Mouse (Mus musculus) forebrain, embryonic 11.5 days (tissue): ENCODE results near the gene Hspa1a. TPM values are rescaled to one million over a fixed set of nuclear protein-coding genes. Genes with fewer than 3 reads are reported as not detected.
"Not testable (repeated sequence)": the region's sequence is repeated elsewhere in the genome, so short reads cannot be mapped to it uniquely, and the experiment has no call there.

Experiments
- ATAC-seq: fragments of 200-750 bp; cut with Nextera tagmentation; replicated peaks from 2 replicates; pipeline ENCODE4 v1.8.0; 2017; ENCODE audit warnings: moderate TSS enrichment; ENCODE audit not compliant: low FRiP score
- DNase-seq: peaks from one replicate; pipeline ENCODE4 v3.0.0-alpha.2; 2017; ENCODE audit warnings: low spot score
- H3K27ac ChIP-seq: fragments of 300-500 bp; sonication (generic); 2 replicates; pipeline ENCODE4 v1.5.1; 2014; ENCODE audit warnings: low read depth, low read length
- H3K27me3 ChIP-seq: fragments of 300-500 bp; sonication (generic); 2 replicates; pipeline ENCODE4 v1.6.1; 2014; ENCODE audit warnings: mild to moderate bottlenecking, low read length, mixed read lengths; ENCODE audit not compliant: control insufficient read depth, insufficient read depth
- H3K36me3 ChIP-seq: fragments of 300-500 bp; sonication (generic); 2 replicates; pipeline ENCODE4 v1.6.1; 2014; ENCODE audit warnings: mild to moderate bottlenecking, low read length, moderate library complexity, mixed read lengths; ENCODE audit not compliant: control insufficient read depth, insufficient read depth
- H3K4me1 ChIP-seq: fragments of 300-500 bp; sonication (generic); replicated peaks from 2 replicates; pipeline ENCODE4 v1.6.1; 2014; ENCODE audit warnings: low read length, mixed read lengths; ENCODE audit not compliant: control insufficient read depth, insufficient read depth
- H3K4me2 ChIP-seq: fragments of 300-500 bp; sonication (generic); 2 replicates; pipeline ENCODE4 v1.6.1; 2014; ENCODE audit warnings: low read depth, mild to moderate bottlenecking, low read length, moderate library complexity, mixed read lengths; ENCODE audit not compliant: severe bottlenecking
- H3K4me3 ChIP-seq: fragments of 300-500 bp; sonication (generic); 2 replicates; pipeline ENCODE4 v1.5.1; 2014; ENCODE audit warnings: low read depth, low read length
- H3K9ac ChIP-seq: fragments of 300-500 bp; sonication (generic); 2 replicates; pipeline ENCODE4 v1.6.1; 2014; ENCODE audit warnings: low read length
- H3K9me3 ChIP-seq: fragments of 300-500 bp; sonication (generic); 2 replicates; pipeline ENCODE4 v1.6.1; 2016; ENCODE audit warnings: low read length, mixed read lengths; ENCODE audit not compliant: control insufficient read depth
- WGBS: fragments of 180-500 bp; shearing (Covaris S2); extraction: QIAGEN DNeasy Blood & Tissue Kit; methylation state at CpG from one replicate; pipeline ENCODE4 v1.1.7; 2014; 5-methylcytosine and 5-hydroxymethylcytosine counted together
- polyA plus RNA-seq: library from polyadenylated mRNA; unstranded; fragments of >200 nt; fragmentation: Nextera tagmentation; extraction: Ambion mirVana; gene quantifications from 2 replicates; pipeline ENCODE4 v1.2.1, GENCODE M21; 2014

The Hspa1a gene
- polyA plus RNA-seq, 1 experiment from 2014 or later: 1.6 TPM

GRCm38 (mm10) chr17:35015296-35015695 is 43.3 kb upstream of the Hspa1a start:
- Histone ChIP-seq H3K4me3 (no peak overlapping the region), H3K27me3 (no peaks in the 10 kb centered on the region), H3K36me3 (peaks cover 28% of the 10 kb centered on the region), H3K9ac (no peak overlapping the region), H3K4me2 (no peak overlapping the region), H3K27ac (no peak overlapping the region), H3K4me1 (no peaks in the 10 kb centered on the region), H3K9me3 (no peaks in the 10 kb centered on the region)
- 89% methylated on average over 16 of the region's 16 CpGs for WGBS
- peak; percentile 51 for DNase-seq
- ATAC-seq: no peak

GRCm38 (mm10) chr17:35013221-35013620 is 41.3 kb upstream of the Hspa1a start:
- H3K27ac ChIP-seq: no peak overlapping the region
- H3K27me3 ChIP-seq: no peaks in the 10 kb centered on the region
- no peak overlapping the region for H3K9ac ChIP-seq
- no peaks in the 10 kb centered on the region for H3K9me3 ChIP-seq
- H3K4me1 ChIP-seq: no peaks in the 10 kb centered on the region
- H3K36me3 ChIP-seq: peaks cover 28% of the 10 kb centered on the region
- ATAC-seq (no peak), DNase-seq (no peak)
- no peak overlapping the region for H3K4me2 ChIP-seq
- 88% methylated on average over 6 of the region's 6 CpGs for WGBS
- H3K4me3 ChIP-seq: no peak overlapping the region

- Histone ChIP-seq H3K4me3 (no peak overlapping the region), H3K36me3 (peaks cover 28% of the 10 kb centered on the region), H3K4me2 (no peak overlapping the region), H3K27ac (no peak overlapping the region), H3K27me3 (no peaks in the 10 kb centered on the region), H3K9me3 (no peaks in the 10 kb centered on the region), H3K9ac (no peak overlapping the region), H3K4me1 (no peaks in the 10 kb centered on the region)
- 93% methylated on average over 13 of the region's 13 CpGs for WGBS
- ATAC-seq (no peak), DNase-seq (peak; percentile 51)
Measured at GRCm38 (mm10) chr17:35012430-35012829, 40.5 kb upstream of the Hspa1a start.

- H3K4me2 ChIP-seq: no peak overlapping the region
- peaks cover 32% of the 10 kb centered on the region for H3K36me3 ChIP-seq
- no peaks in the 10 kb centered on the region for H3K27me3 ChIP-seq
- WGBS: 92% methylated on average over 8 of the region's 8 CpGs
- no peak overlapping the region for H3K27ac ChIP-seq
- ATAC-seq: no peak
- no peaks in the 10 kb centered on the region for H3K4me1 ChIP-seq
- H3K4me3 ChIP-seq: no peak overlapping the region
- no peak for DNase-seq
- H3K9ac ChIP-seq: no peak overlapping the region
- H3K9me3 ChIP-seq: no peaks in the 10 kb centered on the region
Measured at GRCm38 (mm10) chr17:35011440-35011839, 39.5 kb upstream of the Hspa1a start.

GRCm38 (mm10) chr17:35009586-35009985 is 37.6 kb upstream of the Hspa1a start:
- peaks cover 32% of the 10 kb centered on the region for H3K36me3 ChIP-seq
- DNase-seq (no peak), ATAC-seq (no peak)
- H3K4me1 ChIP-seq: no peaks in the 10 kb centered on the region
- no peak overlapping the region for H3K4me3 ChIP-seq
- no peaks in the 10 kb centered on the region for H3K27me3 ChIP-seq
- H3K9ac ChIP-seq: no peak overlapping the region
- WGBS: 86% methylated on average over 7 of the region's 7 CpGs
- no peak overlapping the region for H3K27ac ChIP-seq
- no peaks in the 10 kb centered on the region for H3K9me3 ChIP-seq
- H3K4me2 ChIP-seq: no peak overlapping the region

- DNase-seq: no peak
- H3K4me3 ChIP-seq: no peak overlapping the region
- 99% methylated on average over 7 of the region's 7 CpGs for WGBS
Measured at GRCm38 (mm10) chr17:35007387-35007991, 35.5 kb upstream of the Hspa1a start.

GRCm38 (mm10) chr17:35005902-35006301 is 33.9 kb upstream of the Hspa1a start:
- not testable (repeated sequence) for H3K4me3 ChIP-seq, DNase-seq, H3K27ac ChIP-seq, H3K9me3 ChIP-seq, ATAC-seq, H3K27me3 ChIP-seq, H3K4me2 ChIP-seq, H3K9ac ChIP-seq
- 99% methylated on average over 4 of the region's 5 CpGs for WGBS
- Histone ChIP-seq H3K4me1 (peaks cover 13% of the 10 kb centered on the region; the same call in 1 of the 2 replicates), H3K36me3 (peaks cover 23% of the 10 kb centered on the region)

More at GRCm38 (mm10) chr17:35007387-35007991, 35.5 kb upstream of the Hspa1a start:
- H3K36me3 ChIP-seq: peaks cover 25% of the 10 kb centered on the region
- ATAC-seq: no peak
- no peaks in the 10 kb centered on the region for H3K27me3 ChIP-seq
- no peak overlapping the region for H3K27ac ChIP-seq
- H3K4me1 ChIP-seq: peaks cover 8% of the 10 kb centered on the region; the same call in 1 of the 2 replicates
- H3K4me2 ChIP-seq: no peak overlapping the region
- H3K9ac ChIP-seq: no peak overlapping the region
- no peaks in the 10 kb centered on the region for H3K9me3 ChIP-seq

GRCm38 (mm10) chr17:35005158-35005557 is 33.2 kb upstream of the Hspa1a start:
- no peaks in the 10 kb centered on the region for H3K27me3 ChIP-seq
- peaks cover 17% of the 10 kb centered on the region for H3K36me3 ChIP-seq
- 91% methylated on average over 10 of the region's 10 CpGs for WGBS
- ATAC-seq (no peak), DNase-seq (no peak)
- peaks cover 13% of the 10 kb centered on the region; the same call in 1 of the 2 replicates for H3K4me1 ChIP-seq
- H3K9ac ChIP-seq: no peak overlapping the region
- no peak overlapping the region for H3K27ac ChIP-seq
- no peak overlapping the region for H3K4me3 ChIP-seq
- no peak overlapping the region for H3K4me2 ChIP-seq
- H3K9me3 ChIP-seq: no peaks in the 10 kb centered on the region

- Histone ChIP-seq H3K9me3 (no peaks in the 10 kb centered on the region), H3K4me1 (peaks cover 17% of the 10 kb centered on the region; the same call in 1 of the 2 replicates), H3K27me3 (no peaks in the 10 kb centered on the region), H3K4me3 (no peak overlapping the region), H3K27ac (no peak overlapping the region), H3K36me3 (peaks cover 17% of the 10 kb centered on the region), H3K9ac (no peak overlapping the region), H3K4me2 (no peak overlapping the region)
- no peak for ATAC-seq
- WGBS: 97% methylated on average over 17 of the region's 17 CpGs
- no peak for DNase-seq
Measured at GRCm38 (mm10) chr17:35004075-35004717, 32.2 kb upstream of the Hspa1a start.
